Comparison of ENCODE assay signal across 8 mouse cellular contexts in the genomic region with DNA sequence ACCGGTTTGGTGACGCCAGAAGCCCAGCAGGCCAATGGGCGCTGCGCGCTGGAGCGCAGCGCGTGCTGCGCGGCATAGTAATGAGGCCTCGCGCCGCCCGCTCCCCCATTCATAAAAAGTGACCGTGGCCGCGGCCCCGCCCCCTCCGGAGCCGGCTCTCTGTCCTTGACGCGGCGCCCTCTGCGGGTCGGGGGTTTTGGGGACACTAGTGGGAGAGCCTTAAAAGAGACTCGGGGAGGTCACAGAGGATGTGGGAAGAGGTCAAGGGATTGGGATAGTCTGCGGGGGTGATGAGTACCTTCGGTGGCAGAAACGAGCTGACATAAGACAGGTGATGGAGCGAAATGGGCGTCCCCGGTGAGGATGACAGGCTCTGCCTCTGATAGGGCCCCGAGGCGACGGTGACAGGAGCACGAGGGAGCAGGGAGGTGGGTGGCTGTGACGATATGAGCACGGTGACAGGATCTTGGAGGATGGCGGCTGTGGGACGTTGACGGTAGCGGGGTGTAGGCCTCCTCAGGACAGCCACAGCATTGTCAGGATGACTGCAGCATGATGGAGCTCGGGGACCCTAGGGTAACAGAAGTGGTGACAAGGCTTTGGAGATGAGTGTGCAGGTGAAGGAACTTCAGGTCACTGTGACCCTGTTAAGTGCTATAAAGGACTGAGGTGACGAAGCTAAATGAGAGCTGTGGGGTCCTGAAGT. TPM values are rescaled to one million over a fixed set of nuclear protein-coding genes. Genes with fewer than 3 reads are reported as not detected.
DNase-seq lines count a peak whose midpoint lies in the region; ATAC-seq and TF ChIP-seq lines count a peak whose summit lies in the region.

No protein-coding gene starts in this region.

- no peaks in the 10 kb centered on the region for H3K36me3 ChIP-seq in embryonic facial prominence, embryonic 15.5 days
- no peaks in the 10 kb centered on the region for H3K36me3 ChIP-seq in heart, embryonic 10.5 days
- H3K36me3 ChIP-seq in kidney, embryonic 14.5 days (ENCODE audit: control insufficient read depth, insufficient read depth, low read length), result no peaks in the 10 kb centered on the region
- no peaks in the 10 kb centered on the region for H3K36me3 ChIP-seq in limb, embryonic 15.5 days
- no peaks in the 10 kb centered on the region for H3K36me3 ChIP-seq in midbrain, postnatal 0 days (ENCODE audit: insufficient read depth, low read length)

- H3K9me3 ChIP-seq in embryonic facial prominence, embryonic 15.5 days (replicated peaks), result no peaks in the 10 kb centered on the region
- no peaks in the 10 kb centered on the region for H3K9me3 ChIP-seq in heart, embryonic 10.5 days
- no peaks in the 10 kb centered on the region for H3K9me3 ChIP-seq in kidney, embryonic 14.5 days (ENCODE audit: control insufficient read depth, low read length)
- H3K9me3 ChIP-seq in limb, embryonic 15.5 days, result no peaks in the 10 kb centered on the region
- no peaks in the 10 kb centered on the region for H3K9me3 ChIP-seq in midbrain, postnatal 0 days (ENCODE audit: low read length)

- peaks cover 35% of the 10 kb centered on the region for H3K27me3 ChIP-seq in embryonic facial prominence, embryonic 15.5 days
- peaks cover 73% of the 10 kb centered on the region for H3K27me3 ChIP-seq in heart, embryonic 10.5 days (ENCODE audit: insufficient read depth, poor library complexity, severe bottlenecking)
- peaks cover 20% of the 10 kb centered on the region; the same call in 1 of the 2 replicates for H3K27me3 ChIP-seq in kidney, embryonic 14.5 days (ENCODE audit: control insufficient read depth, insufficient read depth, low read length)
- H3K27me3 ChIP-seq in limb, embryonic 15.5 days, result peaks cover 37% of the 10 kb centered on the region
- H3K27me3 ChIP-seq in midbrain, postnatal 0 days (ENCODE audit: insufficient read depth, low read length), result no peaks in the 10 kb centered on the region; the same call in 1 of the 2 replicates

- peak overlapping the region; percentile 61 for H3K4me3 ChIP-seq in embryonic facial prominence, embryonic 15.5 days (replicated peaks)
- peak overlapping the region; percentile 80 for H3K4me3 ChIP-seq in heart, embryonic 10.5 days
- peak overlapping the region; percentile 73 for H3K4me3 ChIP-seq in kidney, embryonic 14.5 days (ENCODE audit: low read length)
- H3K4me3 ChIP-seq in limb, embryonic 15.5 days, result peak overlapping the region; percentile 63
- peak overlapping the region; percentile 74 for H3K4me3 ChIP-seq in midbrain, postnatal 0 days (ENCODE audit: low read depth, low read length)

- peak; percentile 53 for TF ChIP-seq CTCF in midbrain, postnatal 0 days (IDR thresholded peaks at IDR 0.05)

- H3K9ac ChIP-seq in embryonic facial prominence, embryonic 15.5 days, result peak overlapping the region; percentile 35
- peak overlapping the region; percentile 54 for H3K9ac ChIP-seq in kidney, embryonic 14.5 days (ENCODE audit: low read depth, low read length)
- H3K9ac ChIP-seq in limb, embryonic 15.5 days, result peak overlapping the region; percentile 37; the same call in 1 of the 2 replicates
- H3K9ac ChIP-seq in midbrain, postnatal 0 days (replicated peaks; ENCODE audit: low read length, poor library complexity, severe bottlenecking), result peak overlapping the region; percentile 76

- ATAC-seq in embryonic facial prominence, embryonic 15.5 days (ENCODE audit: insufficient number of reproducible peaks, low FRiP score, low TSS enrichment, low read depth), result peak; percentile 78
- ATAC-seq in kidney, embryonic 14.5 days (ENCODE audit: low FRiP score, low TSS enrichment), result peak; percentile 77
- ATAC-seq in limb, embryonic 15.5 days (ENCODE audit: insufficient number of reproducible peaks, low FRiP score, low TSS enrichment, low read depth), result peak; percentile 64; the same call in 1 of the 2 replicates
- peak; percentile 83 for ATAC-seq in midbrain, postnatal 0 days (ENCODE audit: low FRiP score)

- no peak overlapping the region for H3K27ac ChIP-seq in embryonic facial prominence, embryonic 15.5 days (replicated peaks)
- H3K27ac ChIP-seq in heart, embryonic 10.5 days, result peak overlapping the region; percentile 84
- H3K27ac ChIP-seq in kidney, embryonic 14.5 days (ENCODE audit: low read depth, low read length), result no peak overlapping the region
- no peak overlapping the region for H3K27ac ChIP-seq in limb, embryonic 15.5 days
- H3K27ac ChIP-seq in midbrain, postnatal 0 days (ENCODE audit: low read depth, low read length), result no peak overlapping the region

- DNase-seq in 416B (ENCODE audit: low read depth), result peak; percentile 66
- peak; percentile 85 to 90 for DNase-seq in adrenal gland, postnatal 36 days
- peak; percentile 90 for DNase-seq in heart, embryonic 10.5 days (ENCODE audit: low spot score)
- peak; percentile 92 for DNase-seq in midbrain, postnatal 0 days (ENCODE audit: low spot score)
- peak; percentile 75 to 77 for DNase-seq in spleen, postnatal 36 days (ENCODE audit: low spot score in 2 of 2)

- 2% methylated on average over 44 of the region's 44 CpGs for WGBS in embryonic facial prominence, embryonic 15.5 days
- WGBS in heart, embryonic 10.5 days, result 1% methylated on average over 44 of the region's 44 CpGs
- WGBS in kidney, embryonic 14.5 days, result 1% methylated on average over 44 of the region's 44 CpGs
- 1% methylated on average over 44 of the region's 44 CpGs for WGBS in limb, embryonic 15.5 days
- 1% methylated on average over 44 of the region's 44 CpGs for WGBS in midbrain, postnatal 0 days

- H3K4me1 ChIP-seq in embryonic facial prominence, embryonic 15.5 days, result peaks cover 30% of the 10 kb centered on the region
- peaks cover 29% of the 10 kb centered on the region for H3K4me1 ChIP-seq in heart, embryonic 10.5 days
- peaks cover 13% of the 10 kb centered on the region for H3K4me1 ChIP-seq in kidney, embryonic 14.5 days (ENCODE audit: control insufficient read depth, insufficient read depth, low read length)
- H3K4me1 ChIP-seq in limb, embryonic 15.5 days, result peaks cover 24% of the 10 kb centered on the region
- peaks cover 11% of the 10 kb centered on the region; the same call in 1 of the 2 replicates for H3K4me1 ChIP-seq in midbrain, postnatal 0 days (ENCODE audit: insufficient read depth, low read length)

- peak overlapping the region; percentile 99 for H3K4me2 ChIP-seq in embryonic facial prominence, embryonic 15.5 days (replicated peaks)
- H3K4me2 ChIP-seq in kidney, embryonic 14.5 days (replicated peaks; ENCODE audit: low read depth, low read length), result peak overlapping the region; percentile 98
- H3K4me2 ChIP-seq in limb, embryonic 15.5 days, result peak overlapping the region; percentile 99
- H3K4me2 ChIP-seq in midbrain, postnatal 0 days (ENCODE audit: low read depth, low read length, poor library complexity, severe bottlenecking), result peak overlapping the region; percentile 96

RNA-seq across cellular contexts. Expression of a gene that starts 0.4 kb away (rescaled TPM):
- total RNA-seq in adrenal gland, postnatal 36 days (2021), result under 1 TPM; 0.63 to 0.89 TPM
- 0.07 and 0.24 TPM in 2 replicates for polyA plus RNA-seq in embryonic facial prominence, embryonic 15.5 days (2015; fragmentation: Nextera tagmentation; extraction: Ambion mirVana)
- polyA plus RNA-seq in heart, embryonic 10.5 days (2016; fragmentation: Nextera tagmentation; extraction: Ambion mirVana), result 0.09 and 0.18 TPM in 2 replicates
- 0.53 TPM in 1 of 2 replicates, not detected in the other for polyA plus RNA-seq in kidney, embryonic 14.5 days (2014; fragmentation: Nextera tagmentation; extraction: Ambion mirVana)
- polyA plus RNA-seq in limb, embryonic 15.5 days (2015; fragmentation: Nextera tagmentation; extraction: Ambion mirVana), result not detected in 2 replicates
- 3.2 and 10.8 TPM in 2 replicates for total RNA-seq in midbrain, postnatal 0 days (2014; rRNA removed)
- polyA plus RNA-seq in midbrain, postnatal 0 days (2015; fragmentation: Nextera tagmentation; extraction: Ambion mirVana), result 3.9 and 4.5 TPM in 2 replicates

RNA-seq across cellular contexts. Expression of a gene that starts 0.8 kb away (rescaled TPM):
- total RNA-seq in adrenal gland, postnatal 36 days (2021), result 1 to 10 TPM in 1 of 2 experiments, under 1 TPM in 1; 0.79 to 1.1 TPM
- 8.8 and 9.3 TPM in 2 replicates for polyA plus RNA-seq in embryonic facial prominence, embryonic 15.5 days (2015; fragmentation: Nextera tagmentation; extraction: Ambion mirVana)
- 0.39 and 1.3 TPM in 2 replicates for polyA plus RNA-seq in heart, embryonic 10.5 days (2016; fragmentation: Nextera tagmentation; extraction: Ambion mirVana)
- polyA plus RNA-seq in kidney, embryonic 14.5 days (2014; fragmentation: Nextera tagmentation; extraction: Ambion mirVana), result 6.9 and 7.6 TPM in 2 replicates
- 3.6 and 5.2 TPM in 2 replicates for polyA plus RNA-seq in limb, embryonic 15.5 days (2015; fragmentation: Nextera tagmentation; extraction: Ambion mirVana)
- 3.9 and 5.9 TPM in 2 replicates for total RNA-seq in midbrain, postnatal 0 days (2014; rRNA removed)
- 10.6 and 11.0 TPM in 2 replicates for polyA plus RNA-seq in midbrain, postnatal 0 days (2015; fragmentation: Nextera tagmentation; extraction: Ambion mirVana)

RNA-seq across cellular contexts. Expression of a gene that starts 27.9 kb away (rescaled TPM):
- 10 to 100 TPM; 15.9 to 38.8 TPM for total RNA-seq in adrenal gland, postnatal 36 days (2021)
- polyA plus RNA-seq in embryonic facial prominence, embryonic 15.5 days (2015; fragmentation: Nextera tagmentation; extraction: Ambion mirVana), result 17.4 and 20.6 TPM in 2 replicates
- 2.5 and 3.4 TPM in 2 replicates for polyA plus RNA-seq in heart, embryonic 10.5 days (2016; fragmentation: Nextera tagmentation; extraction: Ambion mirVana)
- 2.8 and 4.1 TPM in 2 replicates for polyA plus RNA-seq in kidney, embryonic 14.5 days (2014; fragmentation: Nextera tagmentation; extraction: Ambion mirVana)
- polyA plus RNA-seq in limb, embryonic 15.5 days (2015; fragmentation: Nextera tagmentation; extraction: Ambion mirVana), result 21.3 and 21.4 TPM in 2 replicates
- total RNA-seq in midbrain, postnatal 0 days (2014; rRNA removed), result 7.6 and 8.3 TPM in 2 replicates
- 2.8 and 4.1 TPM in 2 replicates for polyA plus RNA-seq in midbrain, postnatal 0 days (2015; fragmentation: Nextera tagmentation; extraction: Ambion mirVana)

RNA-seq across cellular contexts. Expression of a gene that starts 50.2 kb away (rescaled TPM):
- 1 to 10 TPM; 1.4 to 1.5 TPM for total RNA-seq in adrenal gland, postnatal 36 days (2021)
- 39.7 and 40.2 TPM in 2 replicates for polyA plus RNA-seq in embryonic facial prominence, embryonic 15.5 days (2015; fragmentation: Nextera tagmentation; extraction: Ambion mirVana)
- polyA plus RNA-seq in heart, embryonic 10.5 days (2016; fragmentation: Nextera tagmentation; extraction: Ambion mirVana), result 0.28 and 0.60 TPM in 2 replicates
- 0.70 and 1.1 TPM in 2 replicates for polyA plus RNA-seq in kidney, embryonic 14.5 days (2014; fragmentation: Nextera tagmentation; extraction: Ambion mirVana)
- polyA plus RNA-seq in limb, embryonic 15.5 days (2015; fragmentation: Nextera tagmentation; extraction: Ambion mirVana), result 54.1 and 57.4 TPM in 2 replicates
- 1.6 TPM in 1 of 2 replicates, not detected in the other for total RNA-seq in midbrain, postnatal 0 days (2014; rRNA removed)
- 0.21 and 0.26 TPM in 2 replicates for polyA plus RNA-seq in midbrain, postnatal 0 days (2015; fragmentation: Nextera tagmentation; extraction: Ambion mirVana)
